Mouse (Mus musculus): Measurements from ENCODE around the gene Chrm5. TPM values are rescaled to one million over a fixed set of nuclear protein-coding genes. Genes with fewer than 3 reads are reported as not detected.

Gene Chrm5
- not detected in 2 replicates for polyA plus RNA-seq (2012; rRNA removed; ENCODE audit: low replicate concordance)

DNA sequence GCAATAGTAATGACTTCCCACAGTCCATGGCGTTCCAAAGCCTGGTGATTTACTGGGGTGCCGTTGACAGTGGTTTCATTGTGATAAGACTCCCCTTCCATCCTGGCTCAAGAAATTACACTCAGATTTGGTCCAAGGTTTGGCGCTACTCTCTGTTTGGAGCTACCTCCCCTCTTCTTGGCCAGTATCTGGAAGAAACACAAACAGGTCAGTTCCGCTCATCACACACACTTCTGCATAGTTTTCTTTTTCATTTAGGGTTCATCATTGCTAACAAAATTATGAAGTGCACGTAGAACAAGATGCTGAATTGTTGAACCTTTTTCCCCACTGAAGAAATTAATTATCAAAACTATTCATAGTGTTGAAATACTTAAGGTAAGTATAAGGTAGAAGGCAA, at the start of gene Chrm5:
Chrm5 (minus strand) TSS at position 101 of the 400 bp plus-strand sequence.

DNA sequence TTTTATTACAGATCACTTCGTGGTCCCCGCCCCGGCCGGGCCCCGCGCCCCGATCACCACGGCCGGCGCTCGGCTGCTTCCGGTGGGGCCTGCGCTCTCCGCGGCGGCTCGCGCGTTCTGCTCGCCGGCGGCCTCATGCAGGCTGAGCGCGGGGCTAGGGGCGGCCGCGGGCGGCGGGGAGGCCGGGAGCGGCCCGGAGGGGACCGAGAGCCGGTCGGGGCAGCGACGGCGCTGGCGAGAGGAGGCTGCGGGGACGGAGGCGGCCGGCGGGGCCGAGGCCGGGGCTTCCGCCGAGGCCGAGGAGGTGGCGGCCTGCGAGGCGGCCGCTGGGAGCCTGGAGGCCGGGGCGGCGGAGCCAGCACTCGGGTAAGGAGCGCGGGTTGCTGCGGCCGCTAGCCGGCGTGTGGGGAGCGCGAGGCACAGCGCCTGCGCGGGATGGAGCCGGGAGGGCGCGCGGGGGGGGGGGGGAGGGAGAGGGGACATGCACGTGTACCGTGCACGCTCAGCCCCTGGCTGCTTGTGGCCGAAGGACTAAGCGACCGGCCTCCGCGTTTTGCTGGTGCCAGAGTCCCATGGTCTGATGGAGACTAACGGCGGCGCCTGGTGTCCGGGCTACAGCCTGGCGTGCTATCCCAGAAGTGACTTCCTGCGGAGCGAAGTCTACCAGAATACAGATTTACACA, 12.4 kb upstream of the Chrm5 start, which contains the start of gene Aven:
Aven (plus strand) TSS at position 109 of the 683 bp plus-strand sequence.

DNA sequence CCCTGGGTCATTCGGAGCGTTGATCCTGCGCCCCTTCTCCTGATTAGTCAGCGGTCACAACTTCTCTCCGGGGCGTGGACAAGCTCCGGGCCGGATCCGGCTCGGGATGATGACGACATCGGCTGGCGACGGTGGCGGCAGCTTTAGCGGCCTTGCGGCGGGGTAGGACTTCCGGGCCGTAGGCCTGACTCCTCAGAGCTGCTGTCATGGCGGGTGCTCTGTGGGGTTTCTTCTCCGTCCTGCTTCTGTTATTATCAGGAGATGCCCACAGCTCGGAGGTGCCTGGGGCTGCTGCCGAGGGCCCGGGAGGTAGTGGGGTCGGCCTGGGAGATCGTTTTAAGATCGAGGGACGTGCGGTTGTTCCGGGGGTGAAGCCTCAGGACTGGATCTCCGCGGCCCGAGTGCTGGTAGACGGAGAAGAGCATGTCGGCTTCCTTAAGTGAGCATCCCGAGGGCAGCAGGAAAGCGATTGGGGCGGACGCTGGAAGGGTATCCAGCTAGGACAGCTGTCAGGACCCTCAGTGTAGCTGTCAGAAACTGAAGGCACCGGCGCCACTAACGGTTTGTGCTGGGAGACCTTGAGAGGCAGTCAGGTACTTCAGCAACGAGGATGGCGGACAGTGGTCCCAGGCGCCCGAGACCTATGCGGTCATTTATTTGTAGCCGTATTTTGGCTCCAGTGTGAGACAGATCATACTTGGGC, 25.6 kb downstream of the Chrm5 start, which contains the start of gene Emc7:
Emc7 (plus strand) TSS at position 136 of the 703 bp plus-strand sequence.

Other genes starting within 250 kb of the Chrm5 start
- gene Lpcat4, start 241.3 kb downstream of the Chrm5 start, polyA plus RNA-seq (2012; rRNA removed; ENCODE audit: low replicate concordance): 44.5 TPM in 2 replicates
- gene Nutm1, start 221.5 kb downstream of the Chrm5 start, polyA plus RNA-seq (2012; rRNA removed; ENCODE audit: low replicate concordance): not detected in 2 replicates
- gene Nop10, start 218.8 kb downstream of the Chrm5 start, polyA plus RNA-seq (2012; rRNA removed; ENCODE audit: low replicate concordance): 27.9 and 28.0 TPM in 2 replicates
- gene Slc12a6, start 214.9 kb downstream of the Chrm5 start, polyA plus RNA-seq (2012; rRNA removed; ENCODE audit: low replicate concordance): 6.7 and 8.0 TPM in 2 replicates
- not detected in 2 replicates for gene Gm21985, start 214.5 kb downstream of the Chrm5 start, polyA plus RNA-seq (2012; rRNA removed; ENCODE audit: low replicate concordance)
- gene Emc4, start 112.7 kb downstream of the Chrm5 start, polyA plus RNA-seq (2012; rRNA removed; ENCODE audit: low replicate concordance): 42.1 and 43.8 TPM in 2 replicates
- 0.14 and 0.16 TPM in 2 replicates for gene Katnbl1, start 101.6 kb downstream of the Chrm5 start, polyA plus RNA-seq (2012; rRNA removed; ENCODE audit: low replicate concordance)
- gene Emc7, start 25.8 kb downstream of the Chrm5 start, polyA plus RNA-seq (2012; rRNA removed; ENCODE audit: low replicate concordance): 1.1 and 1.4 TPM in 2 replicates
- 0.39 and 1.3 TPM in 2 replicates for gene Aven, start 12.2 kb upstream of the Chrm5 start, polyA plus RNA-seq (2012; rRNA removed; ENCODE audit: low replicate concordance)

Measured in duodenum, adult 2 months (tissue).